Mouse (Mus musculus): ENCODE measurements around the gene Kif24.
A peak's percentile ranks its signal among the peaks of the same experiment; 100 is the strongest.
"Not testable (repeated sequence)": the region's sequence is repeated elsewhere in the genome, so short reads cannot be mapped to it uniquely, and the experiment has no call there.

Kif24 gene

GRCm38 (mm10) chr4:41492951-41493350, 28.3 kb upstream of the Kif24 start:
- no peak for DNase-seq (ENCODE audit: low read depth, low spot score)

- DNase-seq (ENCODE audit: low read depth, low spot score) = no peak
Observed at GRCm38 (mm10) chr4:41481601-41482017, 16.9 kb upstream of the Kif24 start.

DNA sequence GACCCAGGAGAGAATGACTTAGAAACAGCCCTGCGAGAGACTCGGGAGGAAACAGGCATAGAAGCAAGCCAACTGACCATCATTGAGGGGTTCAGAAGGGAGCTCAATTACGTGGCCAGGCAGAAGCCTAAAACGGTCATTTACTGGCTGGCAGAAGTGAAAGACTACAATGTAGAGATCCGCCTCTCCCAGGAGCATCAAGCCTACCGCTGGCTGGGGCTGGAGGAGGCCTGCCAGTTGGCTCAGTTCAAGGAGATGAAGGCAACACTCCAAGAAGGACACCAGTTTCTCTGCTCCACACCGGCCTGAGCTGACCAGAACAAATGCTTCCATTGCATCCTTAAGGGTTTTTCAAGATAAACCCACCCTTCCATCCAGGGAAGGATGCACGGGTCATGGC, 15.6 kb upstream of the Kif24 start:
- no peak for DNase-seq (ENCODE audit: low read depth, low spot score)

DNA sequence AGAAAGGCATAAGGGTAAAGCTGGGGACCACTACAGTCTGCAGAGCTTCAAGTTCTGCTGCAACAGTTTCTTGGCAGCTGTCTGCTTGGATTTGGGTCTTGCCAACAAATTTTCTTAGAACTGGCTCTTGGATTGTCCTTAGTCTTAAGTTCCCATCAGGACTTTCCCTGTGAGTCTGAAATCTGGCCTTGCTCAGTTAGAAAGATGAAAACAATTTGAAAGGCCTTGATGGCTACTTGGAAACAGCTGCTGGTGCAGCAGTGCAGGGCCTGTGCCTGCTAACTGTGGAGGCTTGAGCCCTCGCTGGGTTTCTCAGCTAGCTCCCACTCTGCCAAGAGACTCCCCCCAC, 14.7 kb upstream of the Kif24 start:
- DNase-seq (ENCODE audit: low read depth, low spot score) = no peak

DNA sequence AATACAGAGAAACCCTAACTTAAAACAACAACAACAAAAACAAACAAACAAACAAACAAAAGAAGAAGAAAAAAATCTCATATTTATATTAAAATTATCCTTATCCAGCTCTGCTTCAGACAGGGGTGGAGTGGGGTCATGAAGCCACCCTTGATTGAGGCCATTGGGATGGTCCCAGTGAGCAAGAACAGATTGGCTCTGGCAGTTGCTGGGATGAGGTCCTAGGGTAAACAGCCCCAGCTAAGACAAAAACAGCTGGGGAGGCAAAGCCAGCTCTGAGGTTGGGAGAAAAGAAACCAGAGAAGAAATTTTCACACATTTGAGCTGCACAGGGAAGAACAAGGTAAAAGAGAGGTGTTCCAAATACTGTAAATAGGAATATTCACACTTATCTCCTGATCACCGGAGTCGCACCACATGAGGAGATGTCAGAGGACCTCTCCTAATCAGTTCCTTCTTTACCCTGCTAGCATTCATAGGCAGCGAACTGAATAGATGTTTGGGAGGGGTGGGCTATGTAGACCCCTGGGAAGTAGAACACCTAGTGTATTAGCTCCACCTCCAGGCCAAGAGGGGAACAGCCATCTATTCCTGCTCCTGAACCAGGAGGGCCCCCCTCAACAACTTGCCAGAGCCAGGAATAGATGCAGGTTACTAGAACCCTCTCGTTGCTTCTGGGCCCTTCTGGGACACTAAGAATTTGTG, 14.2 kb upstream of the Kif24 start:
- no peak for DNase-seq (ENCODE audit: low read depth, low spot score)

DNA sequence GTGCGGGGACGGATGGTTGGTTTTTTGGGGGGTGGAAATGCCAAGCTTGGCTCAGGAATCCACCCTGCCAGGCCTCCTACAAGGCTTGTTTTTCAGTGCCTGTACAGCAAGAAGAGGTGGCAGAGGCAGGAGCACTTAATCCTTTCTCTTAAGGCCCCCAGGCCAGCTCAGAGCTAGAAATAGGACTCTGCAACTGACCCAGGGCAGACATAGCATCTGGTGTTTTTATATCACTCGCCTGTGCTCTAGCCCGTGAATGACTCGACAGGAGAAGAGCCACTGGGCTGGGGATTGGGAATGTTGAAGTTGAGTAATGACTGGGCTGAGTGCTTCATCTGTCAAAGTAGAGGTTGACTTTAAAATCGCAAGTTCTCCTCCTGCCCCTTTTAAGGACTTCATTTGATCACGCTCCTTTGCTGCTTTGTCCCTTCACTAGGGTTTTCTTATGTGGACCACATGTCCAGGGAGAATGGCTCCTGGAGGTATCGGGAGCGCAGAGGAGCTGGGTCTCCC, 13.0 kb upstream of the Kif24 start:
- no peak for DNase-seq (ENCODE audit: low read depth, low spot score)

- DNase-seq (ENCODE audit: low read depth, low spot score) = no peak
Observed at GRCm38 (mm10) chr4:41471384-41471689, 6.7 kb upstream of the Kif24 start.

DNA sequence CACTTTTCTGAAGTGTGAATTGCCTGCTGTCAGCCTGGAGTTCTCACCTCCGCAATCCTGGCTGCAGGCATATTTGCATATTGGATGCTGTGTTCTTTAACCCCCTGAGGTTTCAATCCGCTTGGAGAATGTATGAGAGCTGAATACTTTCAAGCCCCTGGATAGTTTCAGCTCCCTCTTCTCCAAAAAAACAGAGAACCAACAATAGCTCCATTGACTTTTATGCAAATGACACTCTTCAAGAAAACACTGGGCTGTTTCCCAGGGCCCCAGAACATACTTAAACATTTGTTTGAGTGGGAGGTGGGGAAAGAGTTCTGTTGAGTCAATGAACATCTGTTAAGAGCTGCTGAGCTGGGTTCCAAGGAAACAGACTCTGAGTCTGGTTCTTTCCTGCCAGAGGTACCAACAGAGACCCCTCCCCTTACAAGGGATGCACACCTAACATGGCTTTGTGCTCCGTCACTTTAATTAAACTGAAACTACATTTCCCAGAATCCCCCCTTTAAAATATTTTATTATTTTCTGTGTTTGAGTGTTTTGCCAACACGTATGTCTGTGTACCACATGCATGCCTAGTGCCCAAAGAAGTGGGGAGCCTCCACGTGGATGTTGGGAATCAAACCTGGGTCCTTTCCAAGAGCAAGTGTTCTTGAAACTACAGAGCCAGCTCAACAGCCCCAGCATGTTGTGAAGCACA, 6.1 kb upstream of the Kif24 start:
- DNase-seq (ENCODE audit: low read depth, low spot score) = no peak

- DNase-seq (ENCODE audit: low read depth, low spot score) = no peak
Observed at GRCm38 (mm10) chr4:41470051-41470683, 5.5 kb upstream of the Kif24 start.

GRCm38 (mm10) chr4:41469199-41469598, 4.5 kb upstream of the Kif24 start:
- DNase-seq (ENCODE audit: low read depth, low spot score) = no peak

- DNase-seq (ENCODE audit: low read depth, low spot score) = peak; percentile 51
Observed at GRCm38 (mm10) chr4:41468396-41469080, 3.9 kb upstream of the Kif24 start.

DNA sequence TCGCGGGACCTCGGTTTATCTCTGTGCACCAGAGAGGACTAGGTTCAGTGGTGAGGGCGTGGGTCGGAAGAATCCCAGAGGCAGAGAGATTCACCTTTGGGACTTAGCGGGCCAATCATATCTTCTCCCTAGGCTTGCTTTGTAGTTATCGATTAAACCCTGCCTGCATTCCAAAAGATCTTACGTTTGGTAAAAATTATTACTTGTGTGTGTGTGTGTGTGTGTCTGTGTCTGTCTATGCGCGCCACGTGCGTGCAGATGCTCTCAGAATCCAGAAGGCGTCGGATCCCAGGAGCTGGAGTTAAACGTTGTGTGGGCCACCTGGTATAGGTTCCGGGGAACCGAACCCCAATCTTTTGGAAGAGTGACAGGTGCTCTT, 589 bp upstream of the Kif24 start:
- no peak for DNase-seq (ENCODE audit: low read depth, low spot score)

- DNase-seq (ENCODE audit: low read depth, low spot score) = not testable (repeated sequence)
Observed at GRCm38 (mm10) chr4:41463051-41463738, 1.5 kb downstream of the Kif24 start.

- no peak for DNase-seq (ENCODE audit: low read depth, low spot score)
Observed at GRCm38 (mm10) chr4:41460690-41461089, 4.0 kb downstream of the Kif24 start.

DNA sequence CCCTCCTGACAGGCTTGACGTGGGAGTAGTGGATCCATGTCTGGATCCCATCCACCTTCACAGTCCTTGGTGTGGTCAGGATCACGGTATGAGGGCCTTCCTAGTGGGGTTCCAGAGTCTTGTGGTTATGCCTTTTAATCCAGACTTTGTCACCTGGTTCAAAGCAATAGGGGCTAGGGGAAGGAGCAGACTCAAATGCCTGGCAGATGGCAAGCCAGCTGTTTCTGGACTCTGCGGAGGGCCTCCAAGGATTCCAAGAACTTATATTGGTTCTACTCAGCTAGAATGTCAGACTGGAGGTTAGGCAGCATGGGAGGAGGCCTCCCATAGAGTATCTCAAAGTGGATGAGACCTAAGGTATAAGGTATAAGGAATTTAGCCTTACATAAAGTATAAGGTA, 17.1 kb downstream of the Kif24 start:
- DNase-seq (ENCODE audit: low read depth, low spot score) = no peak

- DNase-seq (ENCODE audit: low read depth, low spot score) = no peak
Observed at GRCm38 (mm10) chr4:41442790-41443302, 21.8 kb downstream of the Kif24 start.

- no peak for DNase-seq (ENCODE audit: low read depth, low spot score)
Observed at GRCm38 (mm10) chr4:41438931-41439330, 25.8 kb downstream of the Kif24 start.

DNA sequence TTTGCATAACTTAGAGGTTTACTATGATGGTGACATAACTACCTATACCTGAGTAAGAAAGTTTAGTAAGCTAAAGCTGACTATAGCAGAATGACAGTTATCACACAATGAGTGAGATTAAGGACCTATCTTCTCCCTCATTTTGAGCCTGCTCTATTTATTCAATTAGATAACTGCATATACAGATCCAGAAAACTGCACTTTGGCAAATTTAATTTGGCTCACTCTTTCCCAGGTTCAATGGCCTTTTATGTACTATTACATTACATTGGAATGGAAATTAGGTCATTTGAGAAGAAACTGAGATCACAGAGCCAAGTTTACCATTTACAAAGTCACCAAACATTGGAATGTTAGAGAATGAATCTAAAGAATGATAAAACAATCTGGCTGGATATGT, 47.7 kb downstream of the Kif24 start:
- no peak for DNase-seq (ENCODE audit: low read depth, low spot score)

DNA sequence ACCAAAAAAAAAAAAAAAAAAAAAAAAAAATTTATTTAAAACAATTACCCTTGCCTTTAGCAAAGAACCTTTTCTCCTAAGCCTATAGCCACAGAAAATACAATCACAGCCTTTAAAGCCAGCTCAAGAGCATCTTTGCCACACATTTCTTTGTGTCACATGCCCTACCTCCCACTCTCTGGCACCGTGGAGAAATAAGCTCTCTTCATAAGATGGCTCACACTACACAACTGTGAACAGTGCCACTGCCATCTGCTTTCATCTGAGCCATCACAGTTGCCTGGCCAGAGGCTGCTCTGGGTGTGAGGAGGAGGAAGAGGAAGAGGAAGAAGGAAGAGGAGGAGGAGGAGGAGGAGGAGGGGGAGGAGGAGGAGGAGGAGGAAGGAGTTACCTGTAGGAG, 55.3 kb downstream of the Kif24 start:
- no peak for DNase-seq (ENCODE audit: low read depth, low spot score)

- DNase-seq (ENCODE audit: low read depth, low spot score) = no peak
Observed at GRCm38 (mm10) chr4:41407353-41407752, 57.3 kb downstream of the Kif24 start.

GRCm38 (mm10) chr4:41406597-41406996, 58.1 kb downstream of the Kif24 start:
- DNase-seq (ENCODE audit: low read depth, low spot score) = no peak

DNA sequence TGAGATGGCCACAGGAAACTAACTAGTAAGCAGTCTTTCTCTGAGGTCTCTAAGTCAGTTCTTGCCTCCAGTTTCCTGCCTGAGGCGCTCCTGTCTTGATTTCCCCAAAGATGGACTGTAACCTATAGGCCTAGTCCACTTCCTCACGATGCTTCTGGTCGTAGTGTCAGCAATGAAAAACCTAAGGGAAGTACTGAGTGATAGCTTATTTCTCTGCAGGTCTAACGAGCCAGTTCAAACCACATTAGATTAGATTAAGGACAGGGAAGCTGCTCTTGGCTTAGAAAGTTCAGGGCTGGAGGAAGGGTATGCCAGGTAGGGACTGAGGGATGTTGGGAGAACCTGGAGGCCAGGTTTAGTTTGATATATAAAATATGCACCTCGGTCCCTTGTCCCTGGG, 63.1 kb downstream of the Kif24 start:
- DNase-seq (ENCODE audit: low read depth, low spot score) = no peak
